Comparison of ENCODE assay signal across 11 mouse cellular contexts in genomic region chrX:81085025-81085752, GRCm38 (mm10). TPM values are rescaled to one million over a fixed set of nuclear protein-coding genes. Genes with fewer than 3 reads are reported as not detected.
A peak's percentile ranks its signal among the peaks of the same experiment; 100 is the strongest.
DNase-seq lines count a peak whose midpoint lies in the region; ATAC-seq lines count a peak whose summit lies in the region.
"Had no signal": no experiment of that assay in that cellular context is flagged by ENCODE, and none has a peak within 500 bp of the region (broad histone marks: within the 10 kb centered on the region; RNA-seq: fewer than 3 reads in every experiment).

No protein-coding gene starts in this region.

- no peak overlapping the region for H3K9ac ChIP-seq in midbrain, embryonic 11.5 days (ENCODE audit: low read length)
- H3K9ac ChIP-seq: limb, embryonic 13.5 days had no signal

- H3K4me3 ChIP-seq in midbrain, embryonic 11.5 days (ENCODE audit: low read depth, low read length), result no peak overlapping the region
- H3K4me3 ChIP-seq in midbrain, embryonic 10.5 days, result no peak overlapping the region
- H3K4me3 ChIP-seq: erythroblast, embryonic 14.5 days; limb, embryonic 13.5 days had no signal

- ATAC-seq in midbrain, embryonic 11.5 days (ENCODE audit: low FRiP score), result peak; percentile 67

- no peak overlapping the region for H3K27ac ChIP-seq in midbrain, embryonic 11.5 days (ENCODE audit: low read depth, low read length)
- no peak overlapping the region for H3K27ac ChIP-seq in midbrain, embryonic 10.5 days (replicated peaks)
- H3K27ac ChIP-seq: limb, embryonic 13.5 days had no signal

- H3K9me3 ChIP-seq in midbrain, embryonic 11.5 days (ENCODE audit: control insufficient read depth, low read length), result no peaks in the 10 kb centered on the region
- no peaks in the 10 kb centered on the region for H3K9me3 ChIP-seq in midbrain, embryonic 10.5 days (replicated peaks)
- H3K9me3 ChIP-seq: G1E; limb, embryonic 13.5 days had no signal

- intact Hi-C loops in gastrocnemius, postnatal 14 days (cut with DNase I; ENCODE audit: low total_unique reads), result no loop called here

- peak; percentile 6 to 60 for DNase-seq in frontal cortex, postnatal 36 days (ENCODE audit: low spot score in 2 of 2)
- no peak for DNase-seq in frontal cortex, postnatal 14 days (ENCODE audit: low spot score in 2 of 2)
- DNase-seq in midbrain, embryonic 11.5 days (ENCODE audit: low spot score, missing footprints), result peak; percentile 87
- no peak for DNase-seq in midbrain, embryonic 10.5 days (ENCODE audit: low spot score)
- DNase-seq in gastrocnemius, postnatal 14 days, result peak; percentile 8
- DNase-seq in lung, postnatal 14 days, result peak; percentile 64
- no peak for DNase-seq in thymus, postnatal 10 days (ENCODE audit: low spot score in 2 of 2)
- DNase-seq in ovary, postnatal 10 days (ENCODE audit: low spot score), result no peak

- H3K27me3 ChIP-seq in midbrain, embryonic 11.5 days (ENCODE audit: control insufficient read depth, insufficient read depth, low read length), result no peaks in the 10 kb centered on the region
- no peaks in the 10 kb centered on the region for H3K27me3 ChIP-seq in midbrain, embryonic 10.5 days (ENCODE audit: low read depth, poor library complexity, severe bottlenecking)
- H3K27me3 ChIP-seq: limb, embryonic 13.5 days had no signal

- no peaks in the 10 kb centered on the region for H3K4me1 ChIP-seq in midbrain, embryonic 11.5 days (ENCODE audit: control insufficient read depth, insufficient read depth, low read length)
- peaks cover 24% of the 10 kb centered on the region for H3K4me1 ChIP-seq in midbrain, embryonic 10.5 days
- H3K4me1 ChIP-seq: limb, embryonic 13.5 days had no signal

- 43% methylated on average over 2 of the region's 2 CpGs for WGBS in midbrain, embryonic 11.5 days
- 60% methylated on average over 2 of the region's 2 CpGs for WGBS in midbrain, embryonic 10.5 days

- no peaks in the 10 kb centered on the region for H3K36me3 ChIP-seq in midbrain, embryonic 11.5 days (ENCODE audit: control insufficient read depth, insufficient read depth, low read length)
- H3K36me3 ChIP-seq in midbrain, embryonic 10.5 days, result peaks cover 6% of the 10 kb centered on the region
- H3K36me3 ChIP-seq: G1E; limb, embryonic 13.5 days had no signal

- no peak overlapping the region for H3K4me2 ChIP-seq in midbrain, embryonic 11.5 days
- H3K4me2 ChIP-seq: limb, embryonic 13.5 days had no signal

RNA-seq across cellular contexts. Expression of gene Tmem47, which starts 14.7 kb away (rescaled TPM):
- 70.8 and 73.9 TPM in 2 replicates for polyA plus RNA-seq in midbrain, embryonic 11.5 days (2014; fragmentation: Nextera tagmentation; extraction: Ambion mirVana)
- polyA plus RNA-seq in midbrain, embryonic 10.5 days (2016; fragmentation: Nextera tagmentation; extraction: Ambion mirVana), result 57.0 and 62.6 TPM in 2 replicates
- 10 to 100 TPM; 12.3 to 15.2 TPM for total RNA-seq in gastrocnemius, postnatal 14 days (2021)
- total RNA-seq: G1E had no signal
- polyA plus RNA-seq: erythroblast, embryonic 14.5 days; G1E had no signal

Comparison
In these comparisons a context has a peak if more than half of its experiments do, and no peak if none do; other contexts are left out.
1. DNase-seq: peak in frontal cortex, postnatal 36 days (2 of 2), midbrain, embryonic 11.5 days (single experiment), gastrocnemius, postnatal 14 days (single experiment) and lung, postnatal 14 days (single experiment); none in frontal cortex, postnatal 14 days (0 of 2), midbrain, embryonic 10.5 days (single experiment), thymus, postnatal 10 days (0 of 2) and ovary, postnatal 10 days (single experiment).